Mouse (Mus musculus) cerebellum, adult 9-10 months (tissue): ENCODE measurements around the gene Parp3.
A peak's percentile ranks its signal among the peaks of the same experiment; 100 is the strongest.

Source experiments
- DNase-seq: peaks from one replicate; pipeline ENCODE4 v3.0.0; 2022

Parp3 gene

DNA sequence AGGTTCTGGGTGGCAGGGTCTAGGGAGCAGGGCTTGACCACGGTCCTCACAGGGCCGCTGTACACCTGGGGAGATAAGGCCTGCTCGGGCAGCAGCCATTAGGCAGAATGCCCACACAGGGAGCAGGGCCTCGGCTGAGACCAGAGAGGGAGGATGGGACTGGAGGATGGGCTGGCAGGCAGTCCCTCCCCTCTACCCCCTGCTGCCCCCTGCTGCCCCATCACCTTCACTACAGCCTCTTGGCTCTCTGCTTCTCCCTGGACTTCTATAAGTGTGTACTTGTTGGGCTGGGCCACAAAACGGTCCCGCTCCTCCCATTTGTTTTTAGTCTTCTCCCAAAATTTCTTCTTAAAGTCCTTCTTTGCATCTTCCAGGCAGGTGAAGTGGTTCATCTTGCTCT, 2.3 kb downstream of the Parp3 start:
- DNase-seq: peak; percentile 87

- peak; percentile 66 for DNase-seq
These were observed 3.0 kb downstream of the Parp3 start for GRCm38 (mm10) chr9:106473753-106474105.

- peak; percentile 65 for DNase-seq
These were observed 3.5 kb downstream of the Parp3 start for GRCm38 (mm10) chr9:106473081-106473752.

- peak; percentile 66 for DNase-seq
These were observed 4.4 kb downstream of the Parp3 start for GRCm38 (mm10) chr9:106472321-106472720.

DNA sequence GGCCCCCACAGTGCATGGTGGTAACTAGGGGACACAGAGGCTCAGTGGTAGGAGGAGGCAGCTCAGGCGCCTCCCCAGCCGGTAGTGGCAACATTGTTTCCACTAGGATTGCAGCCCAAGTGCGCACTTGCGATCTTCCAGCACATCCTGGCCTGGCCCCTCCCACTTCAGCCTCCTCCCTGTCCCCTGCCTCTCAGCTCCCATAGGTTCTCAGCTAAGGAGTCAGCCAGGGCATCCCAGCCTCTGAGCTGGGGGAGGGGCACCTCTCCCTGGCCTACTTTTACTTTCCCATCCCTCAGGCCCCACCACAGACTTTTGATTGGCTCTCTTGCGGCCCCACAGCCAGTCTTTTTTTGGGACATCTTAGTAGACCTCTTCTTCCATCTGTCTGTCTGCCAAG, 4.9 kb downstream of the Parp3 start:
- no peak for DNase-seq

GRCm38 (mm10) chr9:106470991-106471750, 5.6 kb downstream of the Parp3 start:
- peak; percentile 41 for DNase-seq

DNA sequence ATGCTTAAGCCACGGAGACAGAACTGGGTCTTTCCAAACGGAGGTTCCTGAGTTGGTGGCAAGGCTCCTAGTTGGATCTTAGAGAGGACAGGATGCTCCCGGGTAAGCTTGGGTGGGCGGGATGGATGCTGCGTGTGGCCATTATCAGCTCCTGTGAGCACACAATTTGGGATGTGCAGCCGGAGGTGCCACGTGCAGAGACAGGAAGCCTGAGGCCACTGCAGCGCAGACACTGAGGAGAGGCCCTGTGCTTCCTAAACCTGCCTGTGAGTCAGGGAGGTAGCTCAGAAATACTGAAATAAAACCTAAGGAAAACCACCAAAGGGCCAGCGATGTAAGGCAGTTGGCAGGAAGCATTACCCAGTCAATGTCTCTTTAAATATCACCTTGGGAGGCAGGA, 7.0 kb downstream of the Parp3 start:
- DNase-seq: no peak

DNA sequence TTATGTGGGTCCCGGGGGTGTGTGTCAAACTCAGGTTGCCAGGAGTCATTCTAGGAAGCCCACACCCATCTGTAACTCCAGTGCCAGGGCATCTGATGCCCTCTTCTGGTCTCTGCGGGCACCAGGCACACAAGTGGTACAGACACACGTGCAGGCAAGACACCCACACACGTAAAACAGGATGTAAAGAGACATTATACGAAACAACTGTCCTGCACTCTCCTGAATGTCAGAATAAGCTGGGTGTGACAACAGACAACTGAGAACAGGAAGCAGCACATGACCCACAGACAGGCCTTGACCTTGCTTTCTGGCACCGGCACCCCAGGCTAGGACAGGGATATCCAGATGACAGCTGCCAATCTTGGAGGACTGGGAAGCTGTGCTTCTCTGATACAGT, 7.4 kb downstream of the Parp3 start:
- DNase-seq: peak; percentile 48

- DNase-seq: peak; percentile 55
These were observed 9.0 kb downstream of the Parp3 start for GRCm38 (mm10) chr9:106467746-106468145.

DNA sequence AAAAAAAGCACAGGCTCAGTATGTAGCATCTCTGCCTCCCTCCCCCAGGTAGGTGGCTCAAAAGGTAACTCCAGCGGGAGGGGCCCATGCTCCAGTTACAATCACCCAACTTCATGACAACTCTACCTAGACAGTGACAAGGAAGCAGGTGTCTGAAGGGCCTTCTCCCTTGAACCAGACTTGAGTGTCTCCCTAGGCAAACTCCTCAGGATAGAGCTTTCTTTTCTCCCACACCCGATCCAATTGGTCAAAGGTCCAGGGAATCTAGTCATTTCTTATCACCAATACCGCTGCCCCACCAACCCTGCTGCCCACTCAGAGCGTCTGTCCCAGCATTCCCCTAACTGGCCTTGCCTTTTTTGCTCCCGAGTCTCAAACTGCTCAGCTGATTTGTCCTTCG, 10.0 kb downstream of the Parp3 start:
- peak; percentile 60 for DNase-seq

GRCm38 (mm10) chr9:106465571-106466200, 11.1 kb downstream of the Parp3 start, which contains the start of gene Gpr62:
TSS of gene Gpr62 (minus strand) at chr9:106465938.
- DNase-seq: peak; percentile 92

- peak; percentile 91 for DNase-seq
These were observed 11.8 kb downstream of the Parp3 start for GRCm38 (mm10) chr9:106464751-106465541.

DNA sequence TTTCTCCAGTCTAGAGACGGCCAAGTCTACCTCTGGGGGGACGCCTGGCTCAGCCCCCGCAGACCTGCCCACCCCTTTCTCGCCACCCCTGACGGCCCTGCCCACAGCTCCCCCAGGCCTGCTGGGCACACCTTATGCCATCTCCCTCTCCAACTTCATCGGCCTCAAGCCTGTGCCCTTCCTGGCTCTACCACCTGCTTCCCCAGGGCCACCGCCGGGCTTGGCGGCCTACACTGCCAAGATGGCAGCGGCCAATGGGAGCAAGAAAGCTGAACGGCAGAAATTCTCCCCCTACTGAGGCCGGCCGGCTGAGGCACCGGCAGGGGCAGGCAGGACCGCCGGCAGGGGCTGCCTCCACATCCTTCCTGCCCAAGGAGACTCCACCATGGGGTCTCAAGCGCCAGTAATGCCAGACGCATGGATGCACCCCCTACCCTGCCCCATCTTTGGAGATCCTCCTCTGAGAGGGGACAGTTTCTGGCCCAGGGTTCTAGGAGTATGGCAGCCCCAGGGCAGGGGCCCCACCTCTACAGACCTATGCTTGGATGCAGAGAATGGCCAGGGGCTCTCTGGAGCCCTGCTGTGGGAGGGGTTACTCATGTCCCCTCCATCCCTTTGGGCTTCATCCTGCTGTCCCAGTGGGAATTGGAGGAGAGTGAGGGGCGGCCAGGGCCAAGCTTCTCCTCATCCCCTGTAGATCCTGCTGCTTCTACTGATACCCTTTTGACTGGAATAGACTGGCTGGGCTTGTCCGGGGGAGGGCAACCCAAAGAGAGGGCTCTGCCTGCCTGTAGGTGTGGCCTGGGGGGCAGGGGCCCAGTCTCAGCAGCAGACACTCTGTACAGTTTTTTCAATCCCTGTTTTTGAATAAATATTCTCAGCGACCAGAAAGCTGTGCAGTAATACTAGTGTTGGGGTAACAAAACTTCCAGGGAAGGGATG, 13.4 kb downstream of the Parp3 start:
- DNase-seq: peak; percentile 92

GRCm38 (mm10) chr9:106462430-106462800, 14.3 kb downstream of the Parp3 start:
- DNase-seq: no peak

GRCm38 (mm10) chr9:106461641-106462429, 14.9 kb downstream of the Parp3 start:
- peak; percentile 72 for DNase-seq

GRCm38 (mm10) chr9:106461026-106461415, 15.7 kb downstream of the Parp3 start:
- peak; percentile 74 for DNase-seq

DNA sequence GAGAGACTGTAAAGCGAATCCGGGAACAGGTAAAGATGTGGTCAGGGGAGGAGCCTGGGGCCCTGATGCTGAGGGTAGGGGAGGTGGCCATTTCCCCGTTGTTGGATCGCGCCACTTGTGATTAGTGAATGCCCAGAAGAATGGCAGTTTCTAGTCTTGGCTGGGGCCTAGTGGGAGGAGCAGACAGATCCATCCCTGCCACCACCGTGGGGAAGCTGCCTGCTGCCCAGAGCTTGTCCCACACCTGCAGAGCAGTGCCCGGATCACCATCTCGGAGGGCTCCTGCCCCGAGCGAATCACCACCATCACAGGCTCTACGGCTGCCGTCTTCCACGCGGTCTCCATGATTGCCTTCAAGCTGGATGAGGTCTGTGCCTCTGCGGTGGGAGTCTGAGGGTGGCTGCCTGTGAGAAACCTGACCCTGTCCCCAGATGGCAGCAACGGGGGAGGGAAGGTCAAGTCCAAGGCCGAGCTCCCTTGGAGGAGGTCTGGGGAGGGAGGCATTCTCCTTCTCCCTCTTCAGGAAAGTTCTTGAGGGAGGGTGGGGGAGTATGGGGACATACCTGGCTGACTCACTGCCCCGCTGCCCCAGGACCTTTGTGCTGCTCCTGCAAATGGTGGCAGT, 16.2 kb downstream of the Parp3 start:
- DNase-seq: peak; percentile 87

- DNase-seq: peak; percentile 76
These were observed 16.8 kb downstream of the Parp3 start for GRCm38 (mm10) chr9:106459946-106460345.

GRCm38 (mm10) chr9:106457920-106458319, 18.8 kb downstream of the Parp3 start:
- no peak for DNase-seq

DNA sequence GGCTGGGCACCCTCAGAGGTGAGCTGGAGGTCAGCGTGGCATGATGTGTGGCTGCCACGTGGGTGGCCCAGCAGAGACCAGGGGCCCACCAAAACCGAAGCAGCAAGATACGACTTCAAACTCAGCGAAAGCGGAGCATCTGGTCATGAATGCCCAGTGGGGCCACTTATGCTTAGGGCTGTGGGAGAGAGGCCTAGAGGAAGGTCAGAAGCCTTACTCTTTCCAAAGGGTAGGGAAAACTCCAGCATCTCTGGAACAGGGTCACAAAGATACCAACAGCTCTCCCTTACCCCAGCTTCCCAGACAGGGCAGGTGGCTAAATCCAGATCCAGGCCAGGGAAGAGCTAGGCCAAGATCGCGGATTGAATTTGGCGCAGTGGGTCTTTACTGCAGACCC, 19.6 kb downstream of the Parp3 start:
- no peak for DNase-seq
